Mouse (Mus musculus) cerebellum, adult 2 months (tissue): ENCODE results near the gene Fras1.

Source experiments
- CTCF ChIP-seq: fragments of 200-500 bp; IDR thresholded peaks from 2 replicates; pipeline ENCODE4 v1.5.1; 2011; ENCODE audit warnings: low read depth, mild to moderate bottlenecking, control low read depth, low read length, moderate library complexity, borderline replicate concordance; ENCODE audit not compliant: insufficient read depth
- POLR2A ChIP-seq: fragments of 200-500 bp; IDR thresholded peaks from 2 replicates; pipeline ENCODE4 v1.6.1; 2011; ENCODE audit warnings: low read length, control low read depth, borderline replicate concordance; ENCODE audit not compliant: insufficient read depth

DNA sequence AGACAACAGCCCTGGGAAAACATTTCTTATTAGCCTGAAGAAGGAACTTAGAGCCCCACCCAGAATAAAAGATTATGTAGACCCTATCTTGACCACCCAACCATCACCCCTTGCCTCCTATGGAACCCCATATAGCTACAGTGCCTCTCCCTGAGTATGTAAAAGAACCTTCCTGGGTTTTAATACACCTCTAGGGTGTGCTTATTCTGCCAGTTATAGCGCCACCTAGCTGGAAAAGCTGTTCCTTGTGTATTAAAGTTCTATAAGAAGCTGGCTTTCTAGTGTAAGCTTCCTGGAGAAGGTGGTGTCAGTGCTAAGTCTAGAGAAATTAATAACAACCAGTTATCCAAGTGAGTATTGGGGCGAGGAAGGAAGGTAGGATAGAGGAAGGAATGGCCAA, 303.7 kb downstream of the Fras1 start:
- TF ChIP-seq POLR2A: no peak
- TF ChIP-seq CTCF: no peak
